In the genomic region with DNA sequence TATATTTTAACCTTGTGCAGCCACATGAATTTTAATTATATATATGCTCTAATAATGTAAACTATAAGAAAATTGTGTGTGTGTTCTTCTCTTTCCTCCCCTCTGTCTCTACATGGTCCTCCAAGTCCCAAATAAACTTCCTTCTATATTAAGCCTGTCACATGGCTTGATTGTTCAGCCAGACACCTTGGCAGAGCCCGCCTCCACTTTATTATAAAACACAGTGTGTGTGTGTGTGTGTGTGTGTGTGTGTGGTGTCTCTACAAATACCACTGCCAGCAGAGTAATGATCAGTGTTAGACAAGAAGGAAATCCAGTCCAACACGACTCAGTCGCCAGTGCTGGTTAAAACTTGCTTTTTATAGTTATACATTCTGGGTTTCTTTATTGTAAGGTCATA, we compare ENCODE assay signal across 33 mouse cellular contexts. TPM values are rescaled to one million over a fixed set of nuclear protein-coding genes. Genes with fewer than 3 reads are reported as not detected.
DNase-seq lines count a peak whose midpoint lies in the region; ATAC-seq and TF ChIP-seq lines count a peak whose summit lies in the region.
"Had no signal": no experiment of that assay in that cellular context is flagged by ENCODE, and none has a peak within 500 bp of the region (broad histone marks: within the 10 kb centered on the region; RNA-seq: fewer than 3 reads in every experiment).

No protein-coding gene starts in this region.

- TF ChIP-seq CTCF in stomach, postnatal 0 days (IDR thresholded peaks at IDR 0.05; ENCODE audit: low read depth), result no peak
- no peak for TF ChIP-seq CTCF in hindbrain, postnatal 0 days (IDR thresholded peaks at IDR 0.05; ENCODE audit: low read depth)

- no peaks in the 10 kb centered on the region for H3K9me3 ChIP-seq in heart, embryonic 12.5 days (replicated peaks)
- H3K9me3 ChIP-seq in heart, embryonic 16.5 days (replicated peaks; ENCODE audit: control insufficient read depth, low read length), result no peaks in the 10 kb centered on the region
- H3K9me3 ChIP-seq in stomach, postnatal 0 days (ENCODE audit: control insufficient read depth, low read length), result no peaks in the 10 kb centered on the region
- no peaks in the 10 kb centered on the region for H3K9me3 ChIP-seq in hindbrain, postnatal 0 days (ENCODE audit: low read length)
- H3K9me3 ChIP-seq: embryonic facial prominence, embryonic 12.5 days; embryonic facial prominence, embryonic 15.5 days; forebrain, embryonic 15.5 days; G1E; heart, embryonic 15.5 days; intestine, embryonic 15.5 days; kidney, embryonic 15.5 days had no signal

- 71% methylated on average over 3 of the region's 3 CpGs for WGBS in heart, embryonic 12.5 days
- WGBS in heart, embryonic 16.5 days, result 68% methylated on average over 3 of the region's 3 CpGs
- 47% methylated on average over 3 of the region's 3 CpGs for WGBS in stomach, postnatal 0 days
- WGBS in hindbrain, postnatal 0 days, result 85% methylated on average over 3 of the region's 3 CpGs

- DNase-seq in heart, adult 18-20 months, result peak; percentile 59 to 60
- peak; percentile 27 to 66 for DNase-seq in heart, adult 9 months (ENCODE audit: low spot score in 2 of 2)
- peak; percentile 21 to 57 for DNase-seq in heart, postnatal 14 days
- DNase-seq in stomach, postnatal 0 days (ENCODE audit: low spot score), result no peak
- DNase-seq in right cerebral cortex, postnatal 25 days, result no peak
- no peak for DNase-seq in hindbrain, postnatal 0 days (ENCODE audit: low spot score)
- DNase-seq: adrenal gland, postnatal 10 days; adrenal gland, postnatal 36 days; B cell, adult 2 months; cerebellum, adult 11 months; cerebellum, adult 2 months; cerebellum, adult 9-11 months; cerebellum, postnatal 25 days; gastrocnemius, postnatal 25 days; kidney, adult 11 months; kidney, adult 8-10 months had no signal

- no peaks in the 10 kb centered on the region for H3K27me3 ChIP-seq in heart, embryonic 12.5 days (replicated peaks)
- H3K27me3 ChIP-seq in heart, embryonic 16.5 days (ENCODE audit: control insufficient read depth, insufficient read depth, low read length), result no peaks in the 10 kb centered on the region
- no peaks in the 10 kb centered on the region for H3K27me3 ChIP-seq in stomach, postnatal 0 days (ENCODE audit: control insufficient read depth, insufficient read depth, low read length)
- H3K27me3 ChIP-seq in hindbrain, postnatal 0 days (ENCODE audit: insufficient read depth, low read length), result no peaks in the 10 kb centered on the region
- H3K27me3 ChIP-seq: CH12.LX; embryonic facial prominence, embryonic 12.5 days; embryonic facial prominence, embryonic 15.5 days; forebrain, embryonic 15.5 days; heart, embryonic 15.5 days; intestine, embryonic 15.5 days; kidney, embryonic 15.5 days; Patski had no signal

- TF ChIP-seq EP300 in stomach, postnatal 0 days (optimal IDR thresholded peaks at IDR 0.05), result no peak

- intact Hi-C loops in heart, postnatal 14 days (cut with DNase I), result no loop called here

- H3K9ac ChIP-seq in heart, embryonic 12.5 days, result no peak overlapping the region
- H3K9ac ChIP-seq in heart, embryonic 16.5 days (ENCODE audit: low read length), result no peak overlapping the region
- no peak overlapping the region for H3K9ac ChIP-seq in stomach, postnatal 0 days (ENCODE audit: low read length)
- H3K9ac ChIP-seq in hindbrain, postnatal 0 days (replicated peaks; ENCODE audit: low read length), result no peak overlapping the region
- H3K9ac ChIP-seq: embryonic facial prominence, embryonic 12.5 days; embryonic facial prominence, embryonic 15.5 days; forebrain, embryonic 15.5 days; heart, embryonic 15.5 days; hindbrain, embryonic 14.5 days; intestine, embryonic 15.5 days; kidney, embryonic 15.5 days had no signal

- no peak overlapping the region for H3K4me3 ChIP-seq in heart, embryonic 12.5 days
- H3K4me3 ChIP-seq in heart, embryonic 16.5 days (ENCODE audit: low read length), result no peak overlapping the region
- H3K4me3 ChIP-seq in stomach, postnatal 0 days (ENCODE audit: low read depth, low read length), result no peak overlapping the region
- H3K4me3 ChIP-seq in hindbrain, postnatal 0 days (ENCODE audit: low read length), result no peak overlapping the region
- H3K4me3 ChIP-seq: embryonic facial prominence, embryonic 12.5 days; embryonic facial prominence, embryonic 15.5 days; forebrain, embryonic 15.5 days; heart, embryonic 15.5 days; intestine, embryonic 15.5 days; kidney, embryonic 15.5 days had no signal

- H3K36me3 ChIP-seq in heart, embryonic 12.5 days, result no peaks in the 10 kb centered on the region
- H3K36me3 ChIP-seq in heart, embryonic 16.5 days (ENCODE audit: control insufficient read depth, insufficient read depth), result no peaks in the 10 kb centered on the region
- no peaks in the 10 kb centered on the region for H3K36me3 ChIP-seq in stomach, postnatal 0 days (ENCODE audit: control insufficient read depth, insufficient read depth, low read length)
- H3K36me3 ChIP-seq in hindbrain, postnatal 0 days (ENCODE audit: insufficient read depth, low read length), result no peaks in the 10 kb centered on the region
- H3K36me3 ChIP-seq: embryonic facial prominence, embryonic 12.5 days; embryonic facial prominence, embryonic 15.5 days; forebrain, embryonic 15.5 days; G1E; heart, embryonic 15.5 days; intestine, embryonic 15.5 days; kidney, embryonic 15.5 days had no signal

- no peak overlapping the region for H3K27ac ChIP-seq in heart, embryonic 12.5 days (ENCODE audit: poor library complexity, severe bottlenecking)
- no peak overlapping the region for H3K27ac ChIP-seq in heart, embryonic 16.5 days (ENCODE audit: low read length)
- no peak overlapping the region for H3K27ac ChIP-seq in stomach, postnatal 0 days (replicated peaks)
- H3K27ac ChIP-seq in hindbrain, postnatal 0 days, result no peak overlapping the region
- H3K27ac ChIP-seq: embryonic facial prominence, embryonic 12.5 days; embryonic facial prominence, embryonic 15.5 days; forebrain, embryonic 15.5 days; heart, embryonic 15.5 days; hindbrain, embryonic 14.5 days; intestine, embryonic 15.5 days; kidney, embryonic 15.5 days had no signal

- no peaks in the 10 kb centered on the region for H3K4me1 ChIP-seq in heart, embryonic 12.5 days (replicated peaks)
- H3K4me1 ChIP-seq in heart, embryonic 16.5 days (ENCODE audit: control insufficient read depth, insufficient read depth, low read length), result no peaks in the 10 kb centered on the region
- H3K4me1 ChIP-seq in stomach, postnatal 0 days (replicated peaks; ENCODE audit: control insufficient read depth, insufficient read depth), result no peaks in the 10 kb centered on the region
- no peaks in the 10 kb centered on the region for H3K4me1 ChIP-seq in hindbrain, postnatal 0 days (ENCODE audit: insufficient read depth, low read length)
- H3K4me1 ChIP-seq: embryonic facial prominence, embryonic 12.5 days; embryonic facial prominence, embryonic 15.5 days; forebrain, embryonic 15.5 days; heart, embryonic 15.5 days; intestine, embryonic 15.5 days; kidney, embryonic 15.5 days had no signal

- H3K4me2 ChIP-seq in heart, embryonic 12.5 days, result no peak overlapping the region
- no peak overlapping the region for H3K4me2 ChIP-seq in heart, embryonic 16.5 days (ENCODE audit: low read depth, low read length)
- no peak overlapping the region for H3K4me2 ChIP-seq in stomach, postnatal 0 days (replicated peaks; ENCODE audit: low read depth)
- no peak overlapping the region for H3K4me2 ChIP-seq in hindbrain, postnatal 0 days (ENCODE audit: low read depth, low read length)
- H3K4me2 ChIP-seq: embryonic facial prominence, embryonic 12.5 days; embryonic facial prominence, embryonic 15.5 days; forebrain, embryonic 15.5 days; heart, embryonic 15.5 days; hindbrain, embryonic 14.5 days; intestine, embryonic 15.5 days; kidney, embryonic 15.5 days had no signal

- ATAC-seq in heart, embryonic 12.5 days (ENCODE audit: insufficient number of reproducible peaks, low FRiP score), result no peak
- ATAC-seq in heart, embryonic 16.5 days (replicated peaks; ENCODE audit: extremely low read depth, insufficient read depth, low FRiP score), result 0 out of 2 replicates have a peak, but pooled peaks have one; percentile 41
- no peak for ATAC-seq in stomach, postnatal 0 days (ENCODE audit: low FRiP score, low TSS enrichment)
- no peak for ATAC-seq in hindbrain, postnatal 0 days
- ATAC-seq: forebrain, embryonic 15.5 days; Patski had no signal

RNA-seq across cellular contexts. Expression of a gene that starts 28.5 kb away (rescaled TPM):
- not detected for total RNA-seq in heart, adult 18-20 months (2021)
- not detected in 2 replicates for polyA plus RNA-seq in heart, embryonic 12.5 days (2016; fragmentation: Nextera tagmentation; extraction: Ambion mirVana)
- polyA plus RNA-seq in heart, embryonic 16.5 days (2015; fragmentation: Nextera tagmentation; extraction: Ambion mirVana), result not detected in 2 replicates
- not detected for total RNA-seq in heart, postnatal 14 days (2021)
- polyA plus RNA-seq in stomach, postnatal 0 days (2015; fragmentation: Nextera tagmentation; extraction: Ambion mirVana), result not detected in 2 replicates
- total RNA-seq in hindbrain, postnatal 0 days (2014; rRNA removed), result not detected in 2 replicates
- not detected in 2 replicates for polyA plus RNA-seq in hindbrain, postnatal 0 days (2015; fragmentation: Nextera tagmentation; extraction: Ambion mirVana)
- total RNA-seq: adrenal gland, adult 18-20 months; adrenal gland, postnatal 10 days; adrenal gland, postnatal 36 days; CH12.LX; common myeloid progenitor, adult 5-6 weeks; gastrocnemius, adult 8-10 months; gastrocnemius, postnatal 25 days had no signal
- polyA plus RNA-seq: cerebellum, adult 2 months; embryonic facial prominence, embryonic 12.5 days; embryonic facial prominence, embryonic 15.5 days; forebrain, embryonic 11.5 days; forebrain, embryonic 15.5 days; G1E; heart, embryonic 15.5 days; hindbrain, embryonic 11.5 days; hindbrain, embryonic 14.5 days; intestine, embryonic 15.5 days; kidney, embryonic 15.5 days; Patski had no signal

Comparison
In these comparisons a context has a peak if more than half of its experiments do, and no peak if none do; other contexts are left out.
1. DNase-seq: peak in heart, adult 18-20 months (2 of 2), heart, adult 9 months (2 of 2) and heart, postnatal 14 days (2 of 2); none in stomach, postnatal 0 days (single experiment), right cerebral cortex, postnatal 25 days (single experiment) and hindbrain, postnatal 0 days (single experiment).